Mouse (Mus musculus): ENCODE data around the gene Ninj1. TPM values are rescaled to one million over a fixed set of nuclear protein-coding genes. Genes with fewer than 3 reads are reported as not detected.

Gene Ninj1
- polyA plus RNA-seq, 1 experiment from 2014 or later, result 50.5 TPM

- Histone ChIP-seq H3K4me3 (no peak overlapping the region), H3K9ac (no peak overlapping the region), H3K27me3 (no peaks in the 10 kb centered on the region), H3K4me1 (0 out of 2 replicates have a peak, but pooled peaks cover 3% of the 10 kb centered on the region), H3K9me3 (no peaks in the 10 kb centered on the region), H3K27ac (no peak overlapping the region), H3K36me3 (peaks cover 29% of the 10 kb centered on the region), H3K4me2 (replicated peaks) (no peak overlapping the region)
- ATAC-seq (ENCODE audit: low FRiP score, low read depth), result no peak
- 90% methylated on average over 7 of the region's 7 CpGs for WGBS
Observed at GRCm38 (mm10) chr13:49202556-49202955, 15.3 kb downstream of the Ninj1 start.

- Histone ChIP-seq H3K27ac (no peak overlapping the region), H3K36me3 (peaks cover 32% of the 10 kb centered on the region), H3K4me2 (replicated peaks) (no peak overlapping the region), H3K27me3 (no peaks in the 10 kb centered on the region), H3K4me3 (no peak overlapping the region), H3K4me1 (peaks cover 10% of the 10 kb centered on the region), H3K9ac (no peak overlapping the region), H3K9me3 (no peaks in the 10 kb centered on the region)
- peak; percentile 24; the same call in 1 of the 2 replicates for ATAC-seq (ENCODE audit: low FRiP score, low read depth)
- WGBS, result 51% methylated on average over 13 of the region's 13 CpGs
Observed at GRCm38 (mm10) chr13:49205381-49205998, 18.2 kb downstream of the Ninj1 start.

DNA sequence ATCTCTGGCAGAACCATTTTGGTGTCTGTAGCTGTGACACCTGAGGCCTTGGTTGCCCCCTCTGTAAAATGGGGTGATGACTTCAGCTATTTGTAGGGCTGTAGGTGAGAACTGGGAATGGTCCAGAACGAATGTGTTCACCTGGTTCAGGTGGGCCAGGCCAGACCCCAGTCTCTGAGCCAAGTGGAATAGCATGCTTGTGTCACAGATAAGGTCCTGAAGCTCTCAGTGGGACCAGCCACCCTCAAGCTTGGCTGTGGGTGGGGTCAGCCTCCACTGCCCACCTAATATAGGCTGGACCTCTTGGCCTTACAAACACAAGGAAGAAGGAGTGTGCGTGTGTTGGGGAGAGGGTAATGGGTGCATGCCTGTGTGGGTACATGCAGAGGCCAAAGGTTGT lies 19.1 kb downstream of the Ninj1 start:
- ATAC-seq (ENCODE audit: low FRiP score, low read depth), result no peak
- no peak overlapping the region for H3K4me2 ChIP-seq (replicated peaks)
- H3K9me3 ChIP-seq, result no peaks in the 10 kb centered on the region
- H3K36me3 ChIP-seq, result peaks cover 32% of the 10 kb centered on the region
- H3K27me3 ChIP-seq, result no peaks in the 10 kb centered on the region
- H3K4me1 ChIP-seq, result peaks cover 10% of the 10 kb centered on the region
- H3K9ac ChIP-seq, result no peak overlapping the region
- WGBS, result 91% methylated on average over 2 of the region's 2 CpGs
- no peak overlapping the region for H3K27ac ChIP-seq
- H3K4me3 ChIP-seq, result no peak overlapping the region

DNA sequence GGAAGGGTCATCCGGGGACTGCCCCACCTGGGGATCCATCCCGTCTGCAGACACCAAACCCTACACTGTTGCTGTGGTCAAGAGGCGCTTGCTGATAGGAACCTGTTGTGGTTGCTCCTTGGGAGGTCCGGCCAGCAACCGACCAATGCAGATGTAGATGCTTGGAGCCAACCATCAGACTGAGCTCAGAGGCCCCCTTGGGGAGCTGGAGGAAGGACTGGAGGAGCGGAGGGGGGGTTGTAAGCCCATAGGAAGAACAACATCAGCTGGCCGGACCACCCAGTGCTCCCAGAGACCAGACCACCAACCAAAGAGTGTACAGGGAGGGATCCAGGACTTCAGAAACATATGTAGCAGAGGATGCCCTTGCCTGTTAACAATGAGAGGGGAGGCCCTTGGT lies 22.0 kb downstream of the Ninj1 start:
- WGBS, result 55% methylated on average over 7 of the region's 7 CpGs
- H3K27me3 ChIP-seq, result no peaks in the 10 kb centered on the region
- no peak overlapping the region for H3K4me2 ChIP-seq (replicated peaks)
- H3K27ac ChIP-seq, result no peak overlapping the region
- ATAC-seq (ENCODE audit: low FRiP score, low read depth), result no peak
- H3K36me3 ChIP-seq, result peaks cover 13% of the 10 kb centered on the region
- no peaks in the 10 kb centered on the region for H3K9me3 ChIP-seq
- no peak overlapping the region for H3K9ac ChIP-seq
- H3K4me1 ChIP-seq, result peaks cover 23% of the 10 kb centered on the region
- H3K4me3 ChIP-seq, result no peak overlapping the region

GRCm38 (mm10) chr13:49212711-49213500 lies 25.6 kb downstream of the Ninj1 start:
- no peak overlapping the region for H3K27ac ChIP-seq
- no peaks in the 10 kb centered on the region for H3K36me3 ChIP-seq
- H3K9ac ChIP-seq, result no peak overlapping the region
- ATAC-seq (ENCODE audit: low FRiP score, low read depth), result no peak
- H3K9me3 ChIP-seq, result no peaks in the 10 kb centered on the region
- WGBS, result 87% methylated on average over 4 of the region's 4 CpGs
- H3K27me3 ChIP-seq, result no peaks in the 10 kb centered on the region
- H3K4me1 ChIP-seq, result peaks cover 44% of the 10 kb centered on the region
- H3K4me2 ChIP-seq (replicated peaks), result no peak overlapping the region
- no peak overlapping the region for H3K4me3 ChIP-seq

- Histone ChIP-seq H3K4me1 (peaks cover 44% of the 10 kb centered on the region), H3K4me2 (replicated peaks) (peak overlapping the region; percentile 81)
Observed at GRCm38 (mm10) chr13:49213531-49213932, 26.2 kb downstream of the Ninj1 start.

DNA sequence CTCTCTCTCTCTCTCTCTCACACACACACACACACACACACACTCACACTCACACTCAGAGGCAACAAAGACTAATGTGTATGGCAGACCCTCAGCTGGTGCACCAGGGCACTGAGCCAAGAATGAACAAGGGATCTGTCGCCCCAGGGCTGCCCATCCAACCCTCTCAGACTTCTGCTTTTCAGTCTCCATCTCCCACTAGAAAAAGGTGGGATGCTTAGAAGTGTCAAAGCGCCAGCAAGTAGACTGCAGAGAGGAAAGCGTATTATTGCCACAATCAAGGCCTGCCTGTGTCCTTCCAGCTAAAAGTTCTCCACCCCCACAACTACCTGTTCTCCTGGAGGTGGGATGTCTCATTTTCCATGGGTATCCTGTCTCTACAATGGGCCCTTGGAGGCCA lies 27.2 kb downstream of the Ninj1 start:
- Histone ChIP-seq H3K4me2 (replicated peaks) (peak overlapping the region; percentile 81), H3K27ac (no peak overlapping the region), H3K27me3 (no peaks in the 10 kb centered on the region), H3K4me3 (peak overlapping the region; percentile 82; the same call in 1 of the 2 replicates), H3K36me3 (no peaks in the 10 kb centered on the region), H3K9ac (no peak overlapping the region), H3K4me1 (peaks cover 39% of the 10 kb centered on the region), H3K9me3 (no peaks in the 10 kb centered on the region)
- ATAC-seq (ENCODE audit: low FRiP score, low read depth), result no peak
- WGBS, result 76% methylated on average over 3 of the region's 3 CpGs

More at GRCm38 (mm10) chr13:49213531-49213932, 26.2 kb downstream of the Ninj1 start:
- no peak overlapping the region for H3K27ac ChIP-seq
- ATAC-seq (ENCODE audit: low FRiP score, low read depth), result no peak
- no peaks in the 10 kb centered on the region for H3K36me3 ChIP-seq
- H3K4me3 ChIP-seq, result no peak overlapping the region
- H3K9me3 ChIP-seq, result no peaks in the 10 kb centered on the region
- 64% methylated on average over 4 of the region's 4 CpGs for WGBS
- no peaks in the 10 kb centered on the region for H3K27me3 ChIP-seq
- no peak overlapping the region for H3K9ac ChIP-seq

DNA sequence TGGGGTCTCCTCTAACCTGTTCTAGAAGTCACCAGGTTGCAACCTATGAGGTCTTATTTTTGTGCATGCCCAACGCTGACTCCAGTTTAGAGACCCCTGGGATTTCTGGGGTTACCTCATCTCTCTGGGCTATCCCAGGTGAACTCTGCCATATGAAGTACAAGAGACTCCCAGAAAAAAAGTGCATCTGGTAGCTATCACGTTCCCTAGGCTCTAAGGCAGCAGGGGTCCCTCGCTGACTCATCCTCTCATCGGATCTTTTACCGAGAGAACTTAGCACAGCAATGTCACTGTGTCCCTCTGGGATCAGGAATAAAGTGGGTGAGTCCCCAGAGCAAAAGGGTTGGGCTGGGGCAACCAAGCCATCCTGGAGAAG lies 27.8 kb downstream of the Ninj1 start:
- Histone ChIP-seq H3K36me3 (no peaks in the 10 kb centered on the region), H3K4me3 (peak overlapping the region; percentile 82), H3K27ac (peak overlapping the region; percentile 66; the same call in 1 of the 2 replicates), H3K27me3 (no peaks in the 10 kb centered on the region), H3K9me3 (no peaks in the 10 kb centered on the region), H3K9ac (peak overlapping the region; percentile 86), H3K4me2 (replicated peaks) (peak overlapping the region; percentile 81), H3K4me1 (peaks cover 37% of the 10 kb centered on the region)
- ATAC-seq (ENCODE audit: low FRiP score, low read depth), result no peak
- WGBS, result 9% methylated on average over 5 of the region's 5 CpGs

- under 1% methylated on average over 72 of the region's 78 CpGs for WGBS
Observed at GRCm38 (mm10) chr13:49215504-49216219, 28.4 kb downstream of the Ninj1 start, which contains the start of gene Card19. Gene Card19 (minus strand): TSS chr13:49216037.

GRCm38 (mm10) chr13:49216220-49216552 lies 28.9 kb downstream of the Ninj1 start:
- peak overlapping the region; percentile 64 for H3K27ac ChIP-seq

More at GRCm38 (mm10) chr13:49215504-49216219, 28.4 kb downstream of the Ninj1 start, which contains the start of gene Card19:
- ATAC-seq (ENCODE audit: low FRiP score, low read depth), result peak; percentile 90
- H3K4me3 ChIP-seq, result peak within 1 kb of the TSS; percentile 82
- no peaks in the 10 kb centered on the region for H3K27me3 ChIP-seq
- peak within 1 kb of the TSS; percentile 86 for H3K9ac ChIP-seq
- no peaks in the 10 kb centered on the region for H3K9me3 ChIP-seq
- H3K4me2 ChIP-seq (replicated peaks), result peak within 1 kb of the TSS; percentile 81
- no peaks in the 10 kb centered on the region for H3K36me3 ChIP-seq
- H3K4me1 ChIP-seq, result peaks cover 37% of the 10 kb centered on the region
- H3K27ac ChIP-seq, result peak within 1 kb of the TSS; percentile 66

DNA sequence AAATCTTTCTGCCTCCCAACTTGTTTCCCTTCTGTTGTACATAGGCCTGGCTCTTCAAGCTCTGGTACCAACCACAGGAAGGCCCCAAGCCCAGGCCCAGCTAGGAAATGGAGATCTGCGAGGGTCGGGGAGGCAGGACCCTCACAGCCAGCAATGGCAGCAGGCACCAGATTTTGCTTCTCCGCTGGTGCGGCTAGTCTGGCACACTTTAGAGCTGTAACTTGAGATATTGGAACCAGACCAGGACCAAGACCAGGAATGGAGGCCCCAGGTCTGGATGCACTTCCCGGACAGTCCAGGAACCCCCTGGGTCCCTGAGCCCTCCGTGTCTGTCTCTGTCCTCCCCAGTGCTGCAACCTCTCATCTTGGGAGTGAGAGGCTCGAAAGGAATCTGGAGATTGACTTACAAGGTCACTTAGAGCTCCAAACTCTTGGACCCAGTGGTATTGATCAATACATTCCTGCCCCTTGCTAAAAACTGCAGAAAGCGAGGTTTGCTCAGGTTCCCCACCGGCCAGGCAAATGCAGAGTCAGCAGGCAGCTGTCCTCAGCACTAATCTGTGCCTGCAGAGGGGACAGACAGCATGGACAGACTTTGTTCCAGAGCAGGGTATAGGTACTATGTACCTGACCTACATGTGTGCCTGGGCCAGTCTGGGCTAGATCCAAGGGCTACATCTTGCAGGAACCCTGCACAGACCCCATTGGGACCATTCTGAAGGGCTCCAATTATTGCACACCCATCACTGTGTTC lies 29.7 kb downstream of the Ninj1 start:
- H3K4me2 ChIP-seq (replicated peaks), result peak overlapping the region; percentile 81

More at GRCm38 (mm10) chr13:49216220-49216552, 28.9 kb downstream of the Ninj1 start:
- Histone ChIP-seq H3K9ac (peak overlapping the region; percentile 63), H3K9me3 (no peaks in the 10 kb centered on the region), H3K4me2 (replicated peaks) (peak overlapping the region; percentile 81), H3K4me3 (peak overlapping the region; percentile 82), H3K4me1 (peaks cover 37% of the 10 kb centered on the region), H3K36me3 (no peaks in the 10 kb centered on the region), H3K27me3 (no peaks in the 10 kb centered on the region)
- peak; percentile 66 for ATAC-seq (ENCODE audit: low FRiP score, low read depth)
- 3% methylated on average over 17 of the region's 17 CpGs for WGBS

More for the DNA sequence above, 29.7 kb downstream of the Ninj1 start:
- no peaks in the 10 kb centered on the region for H3K36me3 ChIP-seq
- ATAC-seq (ENCODE audit: low FRiP score, low read depth), result 0 out of 2 replicates have a peak, but pooled peaks have one; percentile 30
- no peaks in the 10 kb centered on the region for H3K27me3 ChIP-seq
- H3K9me3 ChIP-seq, result no peaks in the 10 kb centered on the region
- peaks cover 34% of the 10 kb centered on the region for H3K4me1 ChIP-seq
- 39% methylated on average over 9 of the region's 9 CpGs for WGBS
- H3K4me3 ChIP-seq, result peak overlapping the region; percentile 82; the same call in 1 of the 2 replicates
- peak overlapping the region; percentile 64; the same call in 1 of the 2 replicates for H3K27ac ChIP-seq
- 0 out of 2 replicates have a peak overlapping the region, but pooled peaks have one; percentile 63 for H3K9ac ChIP-seq
